Mouse (Mus musculus) cerebellum, adult 9-10 months (tissue): ENCODE results near the gene Kdm6b.
A peak's percentile ranks its signal among the peaks of the same experiment; 100 is the strongest.

ENCODE experiments used
- DNase-seq: peaks from one replicate; pipeline ENCODE4 v3.0.0; 2022

Gene Kdm6b

DNA sequence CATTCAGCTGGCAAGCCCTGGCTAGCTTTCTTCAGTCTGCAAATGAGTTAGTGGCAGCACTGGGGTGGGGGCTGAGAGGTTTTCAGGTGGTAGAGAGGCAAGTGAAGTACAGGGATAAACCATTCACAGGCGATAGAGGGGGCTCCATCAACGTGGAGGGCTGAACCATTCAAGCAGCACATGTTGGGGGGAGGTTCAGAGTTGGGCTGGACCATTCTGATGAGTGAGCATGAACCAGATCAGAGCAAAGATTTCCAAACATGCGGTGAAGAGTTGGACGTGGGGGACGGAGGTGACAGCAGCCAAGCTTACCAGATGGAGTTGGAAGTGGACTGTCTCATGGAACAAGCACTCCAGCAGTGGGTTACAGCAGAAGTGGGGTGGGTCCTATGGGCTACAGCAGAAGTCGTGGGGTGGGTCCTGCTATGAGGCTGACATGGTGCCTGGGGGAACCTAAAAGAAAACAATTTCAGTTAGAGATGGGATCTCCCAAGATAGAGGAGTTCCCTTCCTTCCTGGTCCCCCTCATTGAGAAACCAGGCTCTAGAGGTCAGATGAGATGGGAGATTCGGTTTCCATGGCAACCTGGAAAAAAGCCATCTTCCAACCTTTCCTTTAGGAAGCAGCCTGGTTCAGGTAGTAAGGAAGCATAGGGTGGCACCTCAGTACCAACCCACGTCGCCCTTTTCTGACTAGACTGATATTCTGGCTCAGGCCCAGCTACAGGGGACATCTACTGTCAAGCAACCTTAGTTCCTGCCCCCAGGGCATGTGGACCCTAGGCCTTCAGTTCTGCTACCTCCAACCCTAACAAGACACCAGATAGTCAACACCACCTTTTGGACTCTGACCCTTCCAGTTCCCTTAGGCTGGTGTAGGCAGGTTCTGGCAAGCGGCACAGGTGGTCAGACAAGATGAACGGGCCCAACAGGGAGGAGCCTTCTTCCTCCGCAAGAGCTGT is at the start of gene Kdm6b:
TSS of gene Kdm6b (minus strand) at position 455 of the 961 bp plus-strand sequence.
- peak; percentile 91 for DNase-seq

DNA sequence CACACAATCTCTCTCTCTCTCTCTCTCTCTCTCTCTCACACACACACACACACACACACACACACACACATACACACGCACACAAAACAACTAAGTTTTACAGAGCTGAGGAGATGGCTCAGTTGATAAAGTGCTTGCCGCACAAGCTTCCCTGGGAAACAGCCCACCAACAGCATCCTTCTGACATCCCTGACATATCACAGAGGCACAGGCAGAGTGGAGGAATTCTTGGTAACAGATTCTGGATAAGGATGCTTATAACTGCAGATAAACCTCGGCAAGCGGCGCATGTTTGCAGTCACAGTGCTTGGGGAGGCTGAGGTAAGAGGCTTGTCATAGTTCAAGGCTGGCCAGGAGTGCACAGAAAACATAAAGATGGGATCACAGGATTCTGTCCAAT is 48.1 kb upstream of the Kdm6b start:
- DNase-seq: no peak

DNA sequence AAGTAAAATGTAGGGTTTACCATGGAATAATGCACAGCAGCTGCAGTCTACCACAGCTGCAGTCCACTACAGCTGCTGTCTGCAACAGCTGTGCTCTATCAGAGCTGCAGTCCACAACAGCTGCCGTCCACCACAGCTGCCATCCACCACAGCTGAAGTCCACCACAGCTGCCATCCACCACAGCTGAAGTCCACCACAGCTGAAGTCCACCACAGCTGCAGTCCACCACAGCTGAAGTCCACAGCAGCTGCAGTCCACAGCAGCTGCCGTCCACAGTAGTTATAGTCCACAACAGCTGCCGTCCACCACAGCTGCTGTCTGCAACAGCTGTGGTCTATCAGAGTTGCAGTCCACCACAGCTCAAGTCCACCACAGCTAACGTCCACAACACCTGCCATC is 46.4 kb upstream of the Kdm6b start:
- no peak for DNase-seq

DNA sequence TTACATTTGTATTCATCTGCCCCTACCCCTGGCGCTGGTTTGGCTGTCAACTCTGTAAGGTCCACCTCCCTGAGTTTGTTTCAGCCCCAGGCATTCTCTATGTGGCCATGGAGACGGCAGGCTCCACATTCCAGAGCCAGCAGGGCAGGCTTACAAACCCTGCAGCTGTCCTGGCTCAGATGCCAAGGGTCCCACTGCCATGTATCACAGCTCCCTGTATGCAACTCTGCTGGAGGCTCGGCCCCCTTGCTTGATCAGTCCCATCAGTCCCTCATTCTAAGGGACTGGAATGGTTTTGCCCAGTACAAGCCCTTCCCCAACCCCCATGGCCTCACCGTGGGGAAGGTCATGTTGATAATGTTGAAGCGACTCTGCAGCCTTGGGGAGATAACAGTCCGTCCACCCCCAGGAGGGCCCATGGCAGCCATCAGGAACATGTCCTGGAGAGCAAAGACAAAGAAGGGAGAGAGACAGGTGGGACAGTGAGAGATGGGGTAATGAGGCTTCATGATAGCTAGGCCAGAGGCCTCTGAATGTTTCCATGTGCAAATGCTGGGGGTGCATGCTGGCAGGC is 43.6 kb upstream of the Kdm6b start:
- DNase-seq: no peak

DNA sequence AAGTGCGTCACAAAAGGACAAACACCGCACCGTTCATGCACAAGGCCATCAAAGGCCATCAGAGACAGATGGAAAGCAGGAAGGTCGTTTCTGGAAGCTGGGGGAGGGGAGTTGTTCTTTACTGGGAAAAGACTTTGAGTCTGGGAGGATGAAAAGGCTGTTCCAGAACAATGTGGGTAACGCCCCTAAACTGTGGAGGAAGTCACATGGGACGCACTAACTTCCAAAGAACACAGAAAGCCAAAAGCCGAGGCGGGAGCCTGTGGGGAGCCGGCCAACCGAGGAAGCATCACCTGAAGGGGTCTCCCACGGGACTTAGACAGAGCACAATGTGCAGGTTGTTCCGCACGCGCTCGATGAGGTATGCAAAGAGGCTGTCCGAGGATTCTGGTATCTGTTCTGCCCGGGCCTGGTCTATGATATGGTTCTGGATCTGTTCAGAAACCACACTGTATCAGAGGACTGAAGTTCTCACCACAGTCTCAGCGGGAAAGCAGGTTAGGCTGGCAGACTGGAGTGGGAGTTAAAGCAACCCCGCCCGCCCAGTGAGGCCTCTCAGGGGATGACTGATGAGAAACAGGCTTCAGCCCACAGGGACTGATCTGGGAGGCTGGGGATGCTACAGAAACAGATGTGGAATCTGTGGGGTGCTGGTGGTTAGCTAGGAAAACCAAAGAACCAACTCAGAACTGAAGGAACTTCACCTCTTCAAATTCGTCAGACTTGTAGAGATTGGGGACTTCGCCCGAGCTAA is 38.8 kb upstream of the Kdm6b start:
- DNase-seq: no peak

DNA sequence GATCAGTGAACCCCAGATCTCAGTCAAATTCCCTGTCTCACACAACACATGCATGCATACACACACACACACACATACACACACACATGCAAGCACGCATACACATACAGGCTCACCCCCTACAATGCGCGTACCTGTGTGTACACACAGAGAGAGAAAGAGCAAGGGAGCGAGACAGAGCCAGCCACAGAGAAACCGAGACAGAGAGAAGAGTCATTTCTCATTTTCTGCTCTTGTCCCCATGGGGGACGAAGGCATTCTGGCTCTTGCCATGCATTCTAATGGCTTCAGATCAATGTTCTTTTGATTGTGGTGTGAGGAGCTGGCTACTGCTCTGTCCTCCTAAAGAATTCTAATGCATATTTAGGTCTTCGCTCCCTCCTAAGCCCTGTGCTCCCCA is 33.8 kb upstream of the Kdm6b start:
- DNase-seq: no peak

DNA sequence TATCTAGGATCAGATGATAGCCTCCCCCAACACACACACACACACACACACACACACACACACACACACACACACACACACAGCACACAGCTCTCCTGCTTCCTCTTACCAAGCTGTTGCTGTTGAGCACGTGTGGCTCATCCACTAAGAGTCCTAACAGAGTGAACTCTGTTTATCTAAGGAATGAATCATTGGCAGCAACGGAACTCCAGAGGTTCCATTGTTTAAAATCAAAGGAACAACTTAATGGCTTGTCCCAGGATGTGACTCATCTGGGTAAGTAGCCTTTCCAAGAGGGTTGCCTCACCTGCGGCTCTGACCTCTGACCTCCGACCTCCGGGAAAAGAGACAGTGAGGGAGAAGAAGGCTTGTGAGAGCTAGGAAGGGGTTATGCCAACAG is 29.9 kb upstream of the Kdm6b start:
- DNase-seq: no peak

DNA sequence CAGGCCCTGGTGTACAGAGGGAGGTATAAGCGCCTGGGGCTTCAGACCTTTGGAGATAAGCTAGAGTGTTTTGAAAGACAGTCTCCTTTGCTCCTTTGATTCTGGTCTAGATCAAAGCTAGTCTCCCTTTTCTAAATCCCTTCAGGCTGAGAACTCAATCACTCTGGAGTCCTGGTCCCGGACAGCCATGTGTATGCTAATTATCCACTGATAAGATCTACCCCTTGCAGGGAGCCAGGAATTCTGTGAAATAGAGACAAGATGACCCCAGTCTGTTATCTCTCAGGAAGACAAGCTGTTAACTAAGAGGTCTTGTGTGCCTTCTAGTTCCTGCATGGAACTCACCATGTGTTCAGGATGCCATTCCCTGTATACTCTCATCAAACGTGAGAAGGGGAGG is 23.8 kb upstream of the Kdm6b start:
- DNase-seq: no peak

DNA sequence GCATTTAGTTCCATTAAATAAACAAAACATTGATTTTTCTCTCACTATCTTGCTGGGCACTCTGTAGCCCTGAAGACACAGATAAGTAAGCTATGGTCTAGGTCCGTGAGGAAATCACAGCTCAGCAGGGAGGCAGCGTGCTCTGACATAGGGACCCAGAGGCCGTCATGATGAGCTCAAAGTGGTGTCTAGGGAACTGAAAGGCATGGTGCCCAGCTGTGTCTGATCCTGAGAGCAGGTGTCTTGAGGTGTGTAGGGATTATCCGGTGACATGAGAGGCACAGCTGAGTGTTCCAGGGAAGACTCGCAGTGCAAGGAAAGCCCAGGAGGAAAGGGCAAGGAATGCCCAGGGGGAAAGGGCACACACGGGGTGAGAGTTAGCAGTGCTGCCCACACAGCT is 19.7 kb upstream of the Kdm6b start:
- no peak for DNase-seq

DNA sequence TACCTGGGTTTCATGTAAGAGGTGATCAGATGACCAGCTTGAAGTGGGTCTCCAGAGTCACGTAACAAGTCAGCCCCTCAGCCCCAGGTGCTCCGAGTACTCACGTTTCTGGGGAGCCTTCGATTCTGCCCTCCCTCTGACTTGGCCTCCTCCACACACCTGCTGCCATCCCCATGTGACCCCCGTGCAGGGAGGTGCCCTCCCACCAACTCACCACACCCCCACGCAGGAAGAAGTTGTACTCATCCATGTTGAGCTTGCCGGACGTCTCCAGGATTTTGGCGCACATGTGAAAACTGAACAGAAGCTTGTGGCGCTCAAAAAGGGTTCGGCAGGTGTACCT is 19.1 kb upstream of the Kdm6b start:
- DNase-seq: no peak

DNA sequence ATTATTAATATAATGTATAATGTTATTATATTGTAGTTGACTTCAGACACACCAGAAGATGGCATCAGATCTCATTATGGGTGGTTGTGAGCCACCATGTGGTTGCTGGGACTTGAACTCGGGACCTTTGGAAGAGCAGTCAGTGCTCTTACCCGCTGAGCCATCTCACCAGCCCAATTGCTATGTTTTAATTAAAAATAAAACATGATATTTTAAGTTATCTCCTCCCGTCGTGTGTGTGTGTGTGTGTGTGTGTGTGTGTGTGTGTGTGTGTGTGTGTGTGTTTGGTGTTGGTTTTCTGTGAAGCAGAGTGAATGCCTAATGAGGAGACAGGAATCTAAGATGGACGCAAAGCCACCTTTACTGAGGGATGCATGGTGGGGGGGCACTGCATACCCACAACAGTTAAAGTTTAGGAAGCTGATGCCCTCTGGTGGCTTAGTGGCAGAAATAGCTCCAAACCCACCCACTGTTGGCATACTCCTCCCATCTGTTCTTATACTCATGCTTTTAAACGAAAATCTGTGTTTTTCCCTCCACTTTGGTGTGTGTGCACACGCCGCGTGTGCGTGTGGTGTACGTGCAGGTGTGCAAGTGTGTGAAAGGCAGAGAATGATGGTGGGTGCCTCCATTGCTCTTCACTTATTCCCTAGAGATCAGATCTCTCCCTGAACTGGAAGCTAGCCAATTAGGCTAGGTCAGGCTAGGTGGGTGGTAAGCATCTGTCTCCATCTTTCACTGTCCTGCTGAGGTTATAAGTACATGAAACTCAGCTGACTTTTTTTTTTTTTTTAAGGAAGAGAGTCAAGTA is 18.6 kb upstream of the Kdm6b start:
- peak; percentile 94 for DNase-seq

DNA sequence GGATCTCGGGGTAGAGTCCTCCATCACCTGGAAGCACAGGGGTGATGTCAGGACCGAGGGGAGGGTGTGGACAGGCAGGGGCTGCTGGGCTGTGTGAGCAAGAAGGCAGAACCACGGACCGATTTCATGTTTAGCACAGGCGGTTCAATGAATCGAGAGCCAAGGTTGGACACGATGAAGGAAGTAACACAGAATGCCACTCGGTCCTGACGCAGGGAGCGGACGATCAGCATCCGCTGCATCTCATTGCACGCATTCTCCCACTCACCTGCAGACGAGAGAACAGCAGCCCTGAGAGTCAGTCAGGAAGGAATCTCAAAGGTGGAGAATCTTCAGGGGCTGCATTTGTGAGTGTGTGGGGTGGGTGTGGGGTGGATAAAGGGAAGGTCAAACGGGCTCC is 17.2 kb upstream of the Kdm6b start:
- DNase-seq: no peak

DNA sequence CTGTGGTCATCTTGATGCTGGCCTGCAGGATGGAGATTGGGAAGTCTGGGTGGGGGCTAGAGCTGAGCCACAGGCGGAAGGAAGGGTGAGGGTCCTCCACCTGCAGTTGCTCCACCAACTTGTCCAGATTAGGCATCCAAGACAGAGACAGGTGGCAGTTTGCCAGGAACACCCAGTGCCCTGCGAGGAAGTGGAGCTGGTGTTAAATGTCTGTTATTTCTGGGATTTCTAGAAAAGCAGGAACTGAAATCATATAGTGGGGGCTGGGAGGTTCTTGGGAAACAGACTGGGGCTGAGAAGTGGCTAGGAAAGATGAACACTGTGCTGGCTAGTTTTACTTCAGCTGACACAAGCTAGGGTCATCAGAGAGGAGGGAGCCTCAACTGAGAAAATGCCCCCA is 15.8 kb upstream of the Kdm6b start:
- DNase-seq: no peak

DNA sequence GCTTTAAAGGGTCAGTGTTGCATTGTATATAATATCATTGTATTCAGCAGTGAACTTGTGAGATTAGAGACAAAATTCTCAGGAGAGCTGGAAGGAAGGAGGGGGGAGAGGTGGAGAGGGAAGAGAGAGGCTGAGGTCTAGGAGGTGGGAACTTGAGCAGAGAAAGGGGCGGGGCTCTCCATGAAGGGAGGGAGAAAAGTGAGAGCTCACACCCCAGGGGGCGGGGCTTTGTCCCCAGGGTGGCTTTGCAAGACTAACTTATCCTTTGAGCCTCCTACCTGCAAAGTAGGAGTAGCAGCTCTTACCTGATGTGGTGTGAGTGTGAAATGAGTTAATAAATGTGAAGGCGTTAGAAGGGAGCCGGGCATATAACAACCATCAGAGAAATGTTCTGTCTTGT is 15.3 kb upstream of the Kdm6b start:
- no peak for DNase-seq

DNA sequence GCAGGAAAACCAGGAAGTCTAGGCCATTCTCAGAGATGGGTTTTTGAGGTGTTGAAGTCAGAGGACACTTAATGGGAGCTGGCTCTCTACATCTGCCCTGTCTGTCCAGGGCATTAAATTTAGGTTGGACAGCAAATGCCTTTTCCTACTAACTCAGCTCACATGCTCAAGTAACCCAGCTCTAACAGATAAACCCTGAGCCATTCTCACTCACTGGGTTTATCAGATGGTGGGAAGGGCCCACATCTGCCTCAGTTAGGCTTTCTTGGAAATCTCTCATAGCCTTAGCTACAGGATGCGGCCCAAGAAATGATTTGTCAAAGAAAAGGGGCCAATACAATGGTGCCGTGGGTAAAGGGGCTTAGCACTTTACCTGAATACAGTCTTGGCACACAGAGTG is 12.8 kb upstream of the Kdm6b start:
- no peak for DNase-seq

DNA sequence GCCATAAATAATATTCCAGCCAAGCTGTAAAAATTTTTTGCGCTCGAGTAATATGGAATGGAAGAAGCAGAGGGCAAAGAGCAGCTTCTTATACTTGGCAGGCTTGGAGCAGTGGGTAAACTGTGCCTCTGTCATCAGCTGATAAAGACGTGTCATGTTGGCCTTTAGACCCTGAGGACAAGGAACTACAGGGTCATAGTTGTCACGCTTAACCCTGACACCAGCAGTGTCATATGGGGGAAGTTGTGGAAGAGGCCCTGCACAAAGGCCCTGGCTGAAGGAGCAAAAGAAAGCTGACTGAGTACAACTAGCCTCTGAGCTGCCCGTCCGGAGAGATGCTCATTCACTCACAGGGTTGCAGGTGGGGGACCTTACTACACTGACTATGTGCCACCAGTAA is 10.4 kb upstream of the Kdm6b start:
- DNase-seq: no peak

DNA sequence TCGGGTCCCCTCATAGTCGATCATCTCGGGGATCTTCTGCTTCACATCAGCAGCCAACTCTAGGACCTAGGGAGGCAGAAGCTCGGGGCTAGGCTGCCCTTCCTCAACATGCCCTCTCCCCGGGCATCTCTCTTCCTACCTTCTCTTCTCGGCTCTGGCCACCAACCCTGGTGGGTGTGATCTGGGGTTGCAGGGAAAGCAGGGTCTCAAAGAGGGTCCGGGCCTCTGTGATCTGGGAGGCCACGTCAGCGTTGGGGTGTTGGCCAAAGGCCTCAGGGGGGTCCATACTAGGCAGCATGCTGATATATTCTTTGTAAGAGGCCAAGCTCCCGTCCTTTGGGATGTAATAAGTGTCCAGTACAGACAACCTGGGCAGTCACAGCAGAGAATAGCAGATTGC is 9.4 kb upstream of the Kdm6b start:
- DNase-seq: peak; percentile 54

DNA sequence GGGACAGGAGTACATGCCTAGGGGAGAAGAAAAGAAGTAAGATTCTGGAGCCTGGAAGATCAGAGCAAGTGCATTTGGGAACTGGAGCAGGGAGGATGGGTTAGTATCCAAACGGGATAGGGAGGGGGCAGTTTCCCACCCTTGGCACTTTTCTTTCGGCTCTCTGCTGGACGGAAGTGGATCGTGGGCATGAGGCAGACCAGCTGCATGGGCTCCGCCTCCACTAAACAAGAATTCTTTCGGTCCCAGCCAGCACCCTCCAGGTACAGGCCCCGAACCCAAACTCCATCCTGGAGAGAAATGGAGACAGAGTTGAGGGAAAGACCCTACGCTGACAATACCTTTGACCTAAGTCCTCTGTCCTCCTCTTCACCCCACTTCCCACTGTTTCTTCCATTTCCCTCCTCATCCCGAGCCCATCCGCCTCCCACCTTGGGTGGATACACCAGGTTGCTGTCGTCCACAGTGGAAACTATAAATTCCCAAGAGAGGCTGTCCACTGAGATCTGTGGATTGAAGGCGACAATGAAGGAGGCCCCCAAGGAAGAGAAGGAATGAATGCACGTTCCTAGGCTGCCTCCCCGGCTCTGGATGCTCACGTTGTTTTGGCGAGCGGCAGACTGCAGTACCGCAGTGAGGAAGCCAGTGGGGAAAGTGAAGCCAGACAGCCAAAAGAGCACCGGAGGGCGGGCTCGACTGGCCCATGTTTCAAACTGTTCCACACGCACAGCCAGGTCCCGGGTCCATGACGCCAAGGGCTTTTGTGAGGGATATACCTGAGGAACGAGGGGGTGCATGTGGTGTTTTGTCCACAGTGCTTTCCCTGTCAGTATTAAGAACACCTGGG is 7.9 kb upstream of the Kdm6b start:
- DNase-seq: peak; percentile 54

DNA sequence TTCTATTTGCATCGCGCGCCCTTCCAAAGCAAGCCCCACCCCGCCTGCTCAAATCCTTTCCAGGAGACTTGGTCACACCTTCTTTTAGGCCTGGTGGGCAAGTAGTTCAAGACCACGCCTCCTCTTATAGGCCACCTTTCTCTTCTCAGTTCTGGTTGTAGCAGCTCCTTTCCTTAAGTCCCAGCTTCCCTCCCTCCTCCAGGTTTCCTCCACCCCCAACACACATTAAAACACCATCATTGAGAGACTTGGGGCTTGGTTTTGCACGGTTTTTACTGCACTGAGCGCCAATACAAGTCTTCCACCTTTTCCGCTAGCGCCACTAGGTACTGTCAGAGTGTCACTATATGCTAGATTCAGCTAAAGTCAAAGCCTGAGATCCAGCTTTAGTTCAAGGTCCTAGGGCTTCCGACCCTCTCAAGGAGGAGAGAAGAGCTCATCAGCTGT is 7.1 kb upstream of the Kdm6b start:
- no peak for DNase-seq

DNA sequence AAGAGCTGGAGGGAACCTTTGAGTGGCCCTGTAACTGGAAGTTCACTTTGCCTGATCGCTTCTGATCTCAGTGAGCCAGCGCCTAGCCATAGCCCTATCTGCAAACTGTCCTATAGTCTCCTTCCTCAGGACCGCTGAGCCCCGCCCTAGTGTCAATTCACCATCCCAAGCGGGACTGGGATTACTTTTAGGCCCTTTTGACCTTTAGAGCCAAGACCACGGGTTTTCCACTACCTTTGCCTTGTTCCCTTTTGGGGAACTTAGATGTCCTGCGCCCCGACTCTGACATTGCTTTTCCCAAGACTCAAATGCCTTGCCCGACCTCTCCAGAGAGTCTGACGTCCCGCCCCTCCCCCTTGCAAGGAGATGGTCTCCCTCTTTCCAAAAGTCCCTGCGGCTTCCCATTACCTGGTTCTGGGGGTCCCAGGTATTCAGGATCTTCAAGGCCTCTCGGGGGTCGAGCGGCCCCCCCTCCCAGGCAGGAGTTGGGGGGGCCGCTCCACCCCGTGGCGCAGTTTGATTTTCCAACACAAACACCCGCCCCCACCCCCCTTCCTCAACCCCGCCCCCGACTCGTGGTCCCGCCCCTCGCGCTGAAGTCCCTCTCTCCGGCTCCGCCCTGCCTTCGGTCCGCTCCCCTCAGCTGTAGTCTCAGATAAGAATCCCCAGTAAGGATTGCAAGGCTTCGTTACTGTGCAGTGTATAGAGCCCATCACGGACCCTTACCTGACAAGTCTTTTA is 6.5 kb upstream of the Kdm6b start:
- peak; percentile 75 for DNase-seq

DNA sequence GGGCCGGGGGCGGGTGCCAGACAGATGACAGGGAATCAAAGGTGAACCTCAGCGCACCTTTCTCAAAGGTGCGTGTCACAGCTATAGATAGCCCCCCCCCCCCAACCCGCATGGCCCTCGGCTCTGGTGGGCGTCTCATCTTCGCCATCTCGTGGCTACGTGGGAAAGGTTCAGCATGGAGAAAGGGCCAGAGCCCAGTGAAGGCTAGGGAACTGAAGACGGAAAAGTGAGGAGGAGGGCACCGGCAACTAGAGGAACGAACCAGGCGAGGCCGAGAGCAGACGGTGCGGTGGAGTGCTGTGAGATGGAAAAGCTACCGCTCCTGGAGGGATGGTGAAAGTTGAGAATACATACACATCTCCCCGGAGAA is 6.0 kb upstream of the Kdm6b start:
- DNase-seq: peak; percentile 70
